Mouse (Mus musculus) ES-E14 (cell line): Measurements from ENCODE around the gene Nlrp6. TPM values are rescaled to one million over a fixed set of nuclear protein-coding genes. Genes with fewer than 3 reads are reported as not detected.

Experiments
- DNase-seq: peaks from one replicate; pipeline ENCODE4 v3.0.0-alpha.2; 2013; ENCODE audit warnings: low read depth, low spot score
- H3K27ac ChIP-seq: 2 replicates; pipeline ENCODE4 v1.5.1; 2012; ENCODE audit warnings: low read depth, mild to moderate bottlenecking, low read length, moderate library complexity, mixed read lengths; ENCODE audit not compliant: poor library complexity, insufficient read depth, severe bottlenecking
- H3K36me3 ChIP-seq: 2 replicates; pipeline ENCODE4 v1.6.1; 2012; ENCODE audit warnings: mild to moderate bottlenecking, low read length, moderate library complexity, mixed read lengths; ENCODE audit not compliant: control insufficient read depth, poor library complexity, insufficient read depth, severe bottlenecking
- H3K4me1 ChIP-seq, 2 experiments: fragments of 150-350 bp in 1 of 2; sonication (generic) in 1 of 2; 2 replicates each; pipeline ENCODE4 v1.6.1; 2012; ENCODE audit warnings: low read length in 2 of 2, mild to moderate bottlenecking in 1 of 2, mixed read lengths in 1 of 2; ENCODE audit not compliant: control insufficient read depth in 2 of 2, insufficient read depth in 2 of 2, poor library complexity in 1 of 2
- H3K4me3 ChIP-seq, 2 experiments: fragments of 150-350 bp in 1 of 2; sonication (generic) in 1 of 2; 2 replicates each; pipeline ENCODE4 v1.5.1; 2012; ENCODE audit warnings: low read length in 2 of 2, low read depth in 1 of 2, mild to moderate bottlenecking in 1 of 2, mixed read lengths in 1 of 2; ENCODE audit not compliant: insufficient read depth in 1 of 2, poor library complexity in 1 of 2, severe bottlenecking in 1 of 2
- H3K9ac ChIP-seq: 2 replicates; pipeline ENCODE4 v1.6.1; 2012; ENCODE audit warnings: low read depth, mild to moderate bottlenecking, low read length, mixed read lengths; ENCODE audit not compliant: poor library complexity, insufficient read depth, severe bottlenecking
- H3K9me3 ChIP-seq: fragments of 150-350 bp; sonication (generic); 2 replicates; pipeline ENCODE4 v1.6.1; 2012; ENCODE audit warnings: low read depth, mild to moderate bottlenecking, low read length; ENCODE audit not compliant: control insufficient read depth, insufficient read depth
- CHD2 ChIP-seq: IDR thresholded peaks from 2 replicates; pipeline ENCODE4 v1.6.1; 2014; ENCODE audit warnings: mild to moderate bottlenecking, low read depth, low read length, inconsistent platforms
- HCFC1 ChIP-seq: IDR thresholded peaks from 2 replicates; pipeline ENCODE4 v1.6.1; 2012; ENCODE audit warnings: low read length, inconsistent platforms, borderline replicate concordance; ENCODE audit not compliant: insufficient read depth
- MAFK ChIP-seq: IDR thresholded peaks from 2 replicates; pipeline ENCODE4 v1.6.1; 2014; ENCODE audit warnings: mild to moderate bottlenecking, low read depth, low read length, inconsistent platforms; ENCODE audit not compliant: insufficient read depth
- ZC3H11A ChIP-seq: IDR thresholded peaks from 2 replicates; pipeline ENCODE4 v1.6.1; 2012; ENCODE audit warnings: low read depth, mild to moderate bottlenecking, inconsistent platforms, low read length, borderline replicate concordance
- ZNF384 ChIP-seq: IDR thresholded peaks from 2 replicates; pipeline ENCODE4 v1.6.1; 2012; ENCODE audit warnings: low read depth, low read length, inconsistent platforms
- in situ Hi-C, 2 experiments: fragments of 600-800 bp; cut with MboI; formaldehyde crosslinking; loops; one replicate each; pipeline ENCODE4 v1.15.1; 2025; ENCODE audit warnings: low sequenced_read_pairs in 2 of 2, inconsistent platforms in 1 of 2; ENCODE audit not compliant: unreplicated experiment in 2 of 2
- total RNA-seq: library from RNA; depleted of rRNA; stranded (reverse); fragments of 300-350 nt; gene quantifications from 2 replicates; pipeline ENCODE4 v1.2.3, GENCODE M21; 2012

Nlrp6 gene
- total RNA-seq, 1 experiment: 0.27 TPM

- Histone ChIP-seq H3K4me3 (peak overlapping the region; percentile 50 to 71), H3K27ac (no peak overlapping the region), H3K4me1 (no peaks in the 10 kb centered on the region), H3K36me3 (no peaks in the 10 kb centered on the region), H3K9ac (no peak overlapping the region), H3K9me3 (no peaks in the 10 kb centered on the region)
- TF ChIP-seq HCFC1: no peak
- TF ChIP-seq ZC3H11A: no peak
- no peak for DNase-seq
- in situ Hi-C loops: no loop called here
Measured at GRCm38 (mm10) chr7:140923070-140923775, 2.5 kb downstream of the Nlrp6 start.

DNA sequence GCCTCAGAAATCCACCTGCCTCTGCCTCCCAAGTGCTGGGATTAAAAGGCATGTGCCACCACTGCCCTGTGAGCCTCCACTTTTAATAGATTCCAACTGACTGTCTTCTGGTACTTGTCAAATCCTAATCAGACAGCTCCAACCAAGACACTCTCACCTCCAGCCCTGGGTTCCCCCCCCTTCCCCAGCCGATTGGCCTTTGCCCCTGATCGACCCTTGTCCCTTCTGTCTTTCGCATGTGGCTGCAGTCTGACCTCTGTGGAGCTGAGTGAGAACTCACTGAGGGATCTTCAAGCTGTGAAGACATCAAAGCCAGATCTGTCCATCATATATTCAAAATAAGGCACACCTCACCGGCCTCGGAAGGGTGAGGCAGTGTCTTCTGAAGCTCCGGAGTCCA is 6.5 kb downstream of the Nlrp6 start:
- Histone ChIP-seq H3K27ac (no peak overlapping the region), H3K4me1 (no peaks in the 10 kb centered on the region), H3K9me3 (no peaks in the 10 kb centered on the region), H3K36me3 (no peaks in the 10 kb centered on the region), H3K4me3 (no peak overlapping the region), H3K9ac (no peak overlapping the region)
- in situ Hi-C loops: no loop called here
- no peak for TF ChIP-seq CHD2
- TF ChIP-seq MAFK: no peak
- no peak for TF ChIP-seq HCFC1
- no peak for DNase-seq

DNA sequence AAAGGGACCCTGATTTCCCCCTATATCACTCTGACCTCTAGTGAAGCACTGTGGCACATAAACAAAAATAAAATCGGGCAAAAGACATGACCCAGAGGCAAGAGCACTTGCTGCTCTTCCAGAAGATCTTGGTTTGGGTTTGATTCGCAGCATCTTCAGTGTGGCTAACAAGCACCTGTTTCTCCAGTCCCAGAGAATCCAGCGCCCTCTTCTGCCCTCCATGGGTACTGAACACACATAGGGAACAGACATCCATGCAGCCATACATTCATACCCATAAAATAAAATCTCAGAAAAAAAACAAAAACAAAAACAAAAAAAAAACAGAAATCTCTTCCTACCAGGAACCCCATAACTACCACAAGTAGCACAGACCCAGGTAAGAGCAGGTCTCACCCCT is 17.7 kb downstream of the Nlrp6 start:
- H3K4me1 ChIP-seq: peaks cover 4 to 17% of the 10 kb centered on the region in 2 experiments; a peak in 3 of 4 replicates
- no peaks in the 10 kb centered on the region for H3K9me3 ChIP-seq
- H3K4me3 ChIP-seq: no peak overlapping the region
- H3K36me3 ChIP-seq: no peaks in the 10 kb centered on the region
- in situ Hi-C loops: no loop called here
- no peak overlapping the region for H3K9ac ChIP-seq
- peak overlapping the region; percentile 61; the same call in 1 of the 2 replicates for H3K27ac ChIP-seq
- DNase-seq: no peak
- TF ChIP-seq HCFC1 (no peak), ZNF384 (no peak), ZC3H11A (no peak), MAFK (no peak), CHD2 (no peak)

- no peak for DNase-seq
- no peak overlapping the region for H3K9ac ChIP-seq
- H3K4me3 ChIP-seq: 0 out of 4 replicates have a peak overlapping the region, but pooled peaks of 1 of the 2 experiments have one; percentile 6
- H3K4me1 ChIP-seq: peaks cover 4 to 17% of the 10 kb centered on the region in 2 experiments; a peak in 3 of 4 replicates
- H3K27ac ChIP-seq: peak overlapping the region; percentile 82; the same call in 1 of the 2 replicates
- H3K9me3 ChIP-seq: no peaks in the 10 kb centered on the region
- TF ChIP-seq MAFK: no peak
- TF ChIP-seq HCFC1: no peak
- TF ChIP-seq CHD2: no peak
- no peak for TF ChIP-seq ZC3H11A
- no peak for TF ChIP-seq ZNF384
- H3K36me3 ChIP-seq: no peaks in the 10 kb centered on the region
- in situ Hi-C loops: no loop called here
Measured at GRCm38 (mm10) chr7:140938896-140939295, 18.2 kb downstream of the Nlrp6 start.
